Mouse (Mus musculus) embryonic fibroblast, embryonic 13.5 days (primary cell): ENCODE measurements around the gene Vps25.

Experiments used
- CTCF ChIP-seq: IDR thresholded peaks from 2 replicates; pipeline ENCODE4 v1.5.1; 2011; ENCODE audit warnings: mild to moderate bottlenecking, control low read depth, low read length, moderate library complexity, borderline replicate concordance; ENCODE audit not compliant: insufficient read depth
- POLR2A ChIP-seq: IDR thresholded peaks from 2 replicates; pipeline ENCODE4 v1.6.1; 2011; ENCODE audit warnings: low read depth, mild to moderate bottlenecking, control low read depth, low read length, moderate library complexity

GRCm38 (mm10) chr11:101248258-101248994 lies 5.1 kb upstream of the Vps25 start:
- TF ChIP-seq CTCF (no peak), POLR2A (no peak)
